Mouse (Mus musculus): ENCODE measurements at regions not wholly inside any gene's neighbourhood (a gene's known extent, or its start where the extent isn't known, plus 50 kb on each side); places are given as distances from the start of the nearest gene placed in this dataset.
A peak's percentile ranks its signal among the peaks of the same experiment; 100 is the strongest.

GRCm38 (mm10) chr13:97651761-97652160 lies 108.7 kb downstream of the Gm10260 start:
- DNase-seq (ENCODE audit: low read depth): peak; percentile 64

GRCm38 (mm10) chr13:97651176-97651575 lies 109.3 kb downstream of the Gm10260 start:
- DNase-seq (ENCODE audit: low read depth): no peak
- TF ChIP-seq CTCF (IDR thresholded peaks at IDR 0.05; ENCODE audit: borderline replicate concordance, extremely low read depth, insufficient read depth, insufficient read length) (no peak), POLR2A (IDR thresholded peaks at IDR 0.05; ENCODE audit: borderline replicate concordance, extremely low read depth, insufficient read depth, insufficient read length, poor library complexity, severe bottlenecking) (no peak)

More at GRCm38 (mm10) chr13:97651761-97652160, 108.7 kb downstream of the Gm10260 start:
- TF ChIP-seq POLR2A (IDR thresholded peaks at IDR 0.05; ENCODE audit: borderline replicate concordance, extremely low read depth, insufficient read depth, insufficient read length, poor library complexity, severe bottlenecking): no peak
- TF ChIP-seq CTCF (IDR thresholded peaks at IDR 0.05; ENCODE audit: borderline replicate concordance, extremely low read depth, insufficient read depth, insufficient read length): no peak

GRCm38 (mm10) chr13:97650191-97650590 lies 110.2 kb downstream of the Gm10260 start:
- DNase-seq (ENCODE audit: low read depth): no peak
- TF ChIP-seq POLR2A (IDR thresholded peaks at IDR 0.05; ENCODE audit: borderline replicate concordance, extremely low read depth, insufficient read depth, insufficient read length, poor library complexity, severe bottlenecking) (no peak), CTCF (IDR thresholded peaks at IDR 0.05; ENCODE audit: borderline replicate concordance, extremely low read depth, insufficient read depth, insufficient read length) (no peak)

- TF ChIP-seq CTCF (IDR thresholded peaks at IDR 0.05; ENCODE audit: borderline replicate concordance, extremely low read depth, insufficient read depth, insufficient read length) (no peak), POLR2A (IDR thresholded peaks at IDR 0.05; ENCODE audit: borderline replicate concordance, extremely low read depth, insufficient read depth, insufficient read length, poor library complexity, severe bottlenecking) (no peak)
- no peak for DNase-seq (ENCODE audit: low read depth)
These were observed 112.9 kb downstream of the Gm10260 start for GRCm38 (mm10) chr13:97647486-97647885.

GRCm38 (mm10) chr13:97646021-97646385 lies 114.4 kb downstream of the Gm10260 start:
- DNase-seq (ENCODE audit: low read depth): no peak
- TF ChIP-seq POLR2A (IDR thresholded peaks at IDR 0.05; ENCODE audit: borderline replicate concordance, extremely low read depth, insufficient read depth, insufficient read length, poor library complexity, severe bottlenecking): no peak

- DNase-seq (ENCODE audit: low read depth): peak; percentile 80
These were observed 115.1 kb downstream of the Gm10260 start for GRCm38 (mm10) chr13:97645107-97646020.

GRCm38 (mm10) chr13:97640236-97640635 lies 120.2 kb downstream of the Gm10260 start:
- no peak for DNase-seq (ENCODE audit: low read depth)
- TF ChIP-seq POLR2A (IDR thresholded peaks at IDR 0.05; ENCODE audit: borderline replicate concordance, extremely low read depth, insufficient read depth, insufficient read length, poor library complexity, severe bottlenecking) (no peak), CTCF (IDR thresholded peaks at IDR 0.05; ENCODE audit: borderline replicate concordance, extremely low read depth, insufficient read depth, insufficient read length) (no peak)

More at GRCm38 (mm10) chr13:97645107-97646020, 115.1 kb downstream of the Gm10260 start:
- no peak for TF ChIP-seq POLR2A (IDR thresholded peaks at IDR 0.05; ENCODE audit: borderline replicate concordance, extremely low read depth, insufficient read depth, insufficient read length, poor library complexity, severe bottlenecking)
- TF ChIP-seq CTCF (IDR thresholded peaks at IDR 0.05; ENCODE audit: borderline replicate concordance, extremely low read depth, insufficient read depth, insufficient read length): no peak

GRCm38 (mm10) chr13:97639656-97640055 lies 120.8 kb downstream of the Gm10260 start:
- TF ChIP-seq POLR2A (IDR thresholded peaks at IDR 0.05; ENCODE audit: borderline replicate concordance, extremely low read depth, insufficient read depth, insufficient read length, poor library complexity, severe bottlenecking) (no peak), CTCF (IDR thresholded peaks at IDR 0.05; ENCODE audit: borderline replicate concordance, extremely low read depth, insufficient read depth, insufficient read length) (no peak)
- DNase-seq (ENCODE audit: low read depth): no peak

GRCm38 (mm10) chr13:97638457-97639088 lies 121.9 kb downstream of the Gm10260 start:
- TF ChIP-seq POLR2A (IDR thresholded peaks at IDR 0.05; ENCODE audit: borderline replicate concordance, extremely low read depth, insufficient read depth, insufficient read length, poor library complexity, severe bottlenecking) (no peak), CTCF (IDR thresholded peaks at IDR 0.05; ENCODE audit: borderline replicate concordance, extremely low read depth, insufficient read depth, insufficient read length) (no peak)
- peak; percentile 89 for DNase-seq (ENCODE audit: low read depth)

GRCm38 (mm10) chr13:97637506-97637905 lies 122.9 kb downstream of the Gm10260 start:
- DNase-seq (ENCODE audit: low read depth): no peak
- no peak for TF ChIP-seq POLR2A (IDR thresholded peaks at IDR 0.05; ENCODE audit: borderline replicate concordance, extremely low read depth, insufficient read depth, insufficient read length, poor library complexity, severe bottlenecking)
- no peak for TF ChIP-seq CTCF (IDR thresholded peaks at IDR 0.05; ENCODE audit: borderline replicate concordance, extremely low read depth, insufficient read depth, insufficient read length)

GRCm38 (mm10) chr13:97634041-97634788 lies 126.2 kb downstream of the Gm10260 start:
- TF ChIP-seq POLR2A (IDR thresholded peaks at IDR 0.05; ENCODE audit: borderline replicate concordance, extremely low read depth, insufficient read depth, insufficient read length, poor library complexity, severe bottlenecking) (no peak), CTCF (IDR thresholded peaks at IDR 0.05; ENCODE audit: borderline replicate concordance, extremely low read depth, insufficient read depth, insufficient read length) (no peak)
- peak; percentile 63 for DNase-seq (ENCODE audit: low read depth)
